ENCODE assay signal across 11 mouse cellular contexts in the genomic region with DNA sequence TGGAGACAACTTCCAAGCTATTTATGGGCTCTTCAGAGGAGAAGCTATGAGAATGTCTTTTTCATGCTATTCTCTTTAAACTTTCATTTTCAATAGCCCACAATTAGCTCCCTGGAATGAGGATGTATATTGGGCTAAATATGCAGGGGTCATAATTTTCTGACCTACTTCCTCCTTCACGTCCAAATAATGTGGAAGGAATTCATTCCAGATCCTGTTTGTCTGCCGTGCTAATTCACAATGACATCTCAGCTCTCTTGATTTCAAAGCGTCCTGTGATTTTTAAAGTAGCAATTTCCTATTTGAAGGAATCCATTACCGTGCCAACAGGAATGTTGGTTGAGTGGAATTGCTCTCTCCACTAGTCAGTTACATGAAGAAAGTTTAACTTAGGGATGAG.
DNase-seq lines count a peak whose midpoint lies in the region; ATAC-seq and TF ChIP-seq lines count a peak whose summit lies in the region.
"Had no signal": no experiment of that assay in that cellular context is flagged by ENCODE, and none has a peak within 500 bp of the region (broad histone marks: within the 10 kb centered on the region; RNA-seq: fewer than 3 reads in every experiment).

No protein-coding gene starts in this region.

- H3K27me3 ChIP-seq in heart, embryonic 12.5 days (replicated peaks), result no peaks in the 10 kb centered on the region
- H3K27me3 ChIP-seq in lung, postnatal 0 days (replicated peaks; ENCODE audit: insufficient read depth, low read length), result no peaks in the 10 kb centered on the region
- H3K27me3 ChIP-seq in forebrain, embryonic 10.5 days (ENCODE audit: poor library complexity, severe bottlenecking), result no peaks in the 10 kb centered on the region
- H3K27me3 ChIP-seq in forebrain, embryonic 14.5 days (replicated peaks; ENCODE audit: control insufficient read depth, insufficient read depth, low read length), result no peaks in the 10 kb centered on the region
- H3K27me3 ChIP-seq: limb, embryonic 15.5 days had no signal

- no peak for ATAC-seq in heart, embryonic 12.5 days (ENCODE audit: insufficient number of reproducible peaks, low FRiP score)
- no peak for ATAC-seq in lung, postnatal 0 days
- ATAC-seq in forebrain, embryonic 14.5 days, result no peak

- H3K27ac ChIP-seq in heart, embryonic 12.5 days (ENCODE audit: poor library complexity, severe bottlenecking), result no peak overlapping the region
- H3K27ac ChIP-seq in lung, postnatal 0 days (ENCODE audit: low read length), result no peak overlapping the region; the same call in 1 of the 2 replicates
- H3K27ac ChIP-seq in embryonic fibroblast, embryonic 13.5 days (ENCODE audit: insufficient read depth, low read length), result peak overlapping the region; percentile 42
- peak overlapping the region; percentile 29; the same call in 1 of the 2 replicates for H3K27ac ChIP-seq in olfactory bulb, adult 2 months (ENCODE audit: insufficient read depth, low read depth, low read length)
- no peak overlapping the region for H3K27ac ChIP-seq in forebrain, embryonic 10.5 days
- H3K27ac ChIP-seq in forebrain, embryonic 14.5 days (ENCODE audit: low read depth, low read length), result no peak overlapping the region
- H3K27ac ChIP-seq: limb, embryonic 15.5 days had no signal

- H3K9me3 ChIP-seq in heart, embryonic 12.5 days (replicated peaks), result no peaks in the 10 kb centered on the region
- no peaks in the 10 kb centered on the region for H3K9me3 ChIP-seq in lung, postnatal 0 days (ENCODE audit: low read length)
- no peaks in the 10 kb centered on the region for H3K9me3 ChIP-seq in forebrain, embryonic 10.5 days
- no peaks in the 10 kb centered on the region for H3K9me3 ChIP-seq in forebrain, embryonic 14.5 days (replicated peaks; ENCODE audit: control insufficient read depth, low read length)
- H3K9me3 ChIP-seq: limb, embryonic 15.5 days had no signal

- TF ChIP-seq POLR2A in embryonic fibroblast, embryonic 13.5 days (IDR thresholded peaks at IDR 0.05; ENCODE audit: low read depth, low read length), result no peak
- TF ChIP-seq POLR2A in olfactory bulb, adult 2 months (IDR thresholded peaks at IDR 0.05; ENCODE audit: insufficient read depth, low read depth, low read length), result no peak

- no peak overlapping the region for H3K9ac ChIP-seq in heart, embryonic 12.5 days
- no peak overlapping the region for H3K9ac ChIP-seq in lung, postnatal 0 days (replicated peaks; ENCODE audit: low read depth)
- no peak overlapping the region for H3K9ac ChIP-seq in forebrain, embryonic 14.5 days (ENCODE audit: low read length)
- H3K9ac ChIP-seq: limb, embryonic 15.5 days had no signal

- no peaks in the 10 kb centered on the region for H3K36me3 ChIP-seq in heart, embryonic 12.5 days
- H3K36me3 ChIP-seq in lung, postnatal 0 days (ENCODE audit: insufficient read depth, low read length), result no peaks in the 10 kb centered on the region
- H3K36me3 ChIP-seq in forebrain, embryonic 10.5 days (replicated peaks), result no peaks in the 10 kb centered on the region
- no peaks in the 10 kb centered on the region for H3K36me3 ChIP-seq in forebrain, embryonic 14.5 days (ENCODE audit: control insufficient read depth, insufficient read depth, low read length)
- H3K36me3 ChIP-seq: limb, embryonic 15.5 days had no signal

- WGBS in heart, embryonic 12.5 days, result 38% methylated on average over 4 of the region's 4 CpGs
- WGBS in lung, postnatal 0 days, result 3% methylated on average over 4 of the region's 4 CpGs
- 7% methylated on average over 4 of the region's 4 CpGs for WGBS in olfactory bulb, adult 2 months
- WGBS in forebrain, embryonic 10.5 days, result 44% methylated on average over 4 of the region's 4 CpGs
- 38% methylated on average over 4 of the region's 4 CpGs for WGBS in forebrain, embryonic 14.5 days

- no peak for TF ChIP-seq CTCF in lung, postnatal 0 days (IDR thresholded peaks at IDR 0.05)
- TF ChIP-seq CTCF in embryonic fibroblast, embryonic 13.5 days (IDR thresholded peaks at IDR 0.05; ENCODE audit: borderline replicate concordance, insufficient read depth, low read length), result no peak
- TF ChIP-seq CTCF in olfactory bulb, adult 2 months (IDR thresholded peaks at IDR 0.05; ENCODE audit: insufficient read depth, low read depth, low read length), result no peak

- no peak overlapping the region for H3K4me3 ChIP-seq in heart, embryonic 12.5 days
- H3K4me3 ChIP-seq in lung, postnatal 0 days (ENCODE audit: low read depth, low read length), result no peak overlapping the region
- H3K4me3 ChIP-seq in embryonic fibroblast, embryonic 13.5 days (ENCODE audit: insufficient read depth, low read length), result no peak overlapping the region
- H3K4me3 ChIP-seq in olfactory bulb, adult 2 months (ENCODE audit: insufficient read depth, low read depth, low read length), result no peak overlapping the region
- no peak overlapping the region for H3K4me3 ChIP-seq in forebrain, embryonic 10.5 days
- H3K4me3 ChIP-seq in forebrain, embryonic 14.5 days (ENCODE audit: low read depth, low read length), result no peak overlapping the region
- H3K4me3 ChIP-seq: limb, embryonic 15.5 days had no signal

- peak; percentile 37 for TF ChIP-seq EP300 in lung, postnatal 0 days (IDR thresholded peaks at IDR 0.05)

- peaks cover 15% of the 10 kb centered on the region for H3K4me1 ChIP-seq in heart, embryonic 12.5 days (replicated peaks)
- no peaks in the 10 kb centered on the region for H3K4me1 ChIP-seq in lung, postnatal 0 days (ENCODE audit: insufficient read depth, low read depth, low read length)
- peaks cover 7% of the 10 kb centered on the region for H3K4me1 ChIP-seq in embryonic fibroblast, embryonic 13.5 days (ENCODE audit: control insufficient read depth, insufficient read depth, low read length)
- H3K4me1 ChIP-seq in olfactory bulb, adult 2 months (ENCODE audit: control insufficient read depth, insufficient read depth, low read length), result peaks cover 10% of the 10 kb centered on the region
- H3K4me1 ChIP-seq in forebrain, embryonic 10.5 days, result peaks cover 39% of the 10 kb centered on the region
- H3K4me1 ChIP-seq in forebrain, embryonic 14.5 days (ENCODE audit: control insufficient read depth, insufficient read depth, low read length), result peaks cover 19% of the 10 kb centered on the region

- H3K4me2 ChIP-seq in heart, embryonic 12.5 days, result no peak overlapping the region
- peak overlapping the region; percentile 33; the same call in 1 of the 2 replicates for H3K4me2 ChIP-seq in lung, postnatal 0 days (replicated peaks; ENCODE audit: low read depth, low read length)
- H3K4me2 ChIP-seq in forebrain, embryonic 14.5 days (ENCODE audit: low read length), result no peak overlapping the region
- H3K4me2 ChIP-seq: limb, embryonic 15.5 days had no signal

- peak; percentile 19 to 32 for DNase-seq in heart, adult 9 months (ENCODE audit: low spot score in 2 of 2)
- peak; percentile 28 for DNase-seq in lung, postnatal 0 days (ENCODE audit: low spot score)
- DNase-seq in lung, postnatal 14 days, result no peak
- no peak for DNase-seq in forebrain, embryonic 10.5 days (ENCODE audit: extremely low spot score, low spot score)
- DNase-seq in forebrain, embryonic 14.5 days (ENCODE audit: low spot score), result no peak
- DNase-seq: adrenal gland, adult 2 months; gastrocnemius, postnatal 10 days had no signal

Comparison
In these comparisons a context has a peak if more than half of its experiments do, and no peak if none do; other contexts are left out.
1. DNase-seq: peak in heart, adult 9 months (2 of 2) and lung, postnatal 0 days (single experiment); none in lung, postnatal 14 days (single experiment), forebrain, embryonic 10.5 days (single experiment) and forebrain, embryonic 14.5 days (single experiment).
2. H3K27ac ChIP-seq: peak in embryonic fibroblast, embryonic 13.5 days (single experiment) and olfactory bulb, adult 2 months (single experiment); none in heart, embryonic 12.5 days (single experiment), lung, postnatal 0 days (single experiment), forebrain, embryonic 10.5 days (single experiment) and forebrain, embryonic 14.5 days (single experiment).